Mouse (Mus musculus) cerebellum, adult 2 months (tissue): ENCODE measurements around the gene Mst1r. TPM values are rescaled to one million over a fixed set of nuclear protein-coding genes. Genes with fewer than 3 reads are reported as not detected.

Experiments
- DNase-seq, 2 experiments: peaks; one replicate each; pipeline ENCODE4 v3.0.0; 2021
- H3K27ac ChIP-seq: fragments of 200-500 bp; 2 replicates; pipeline ENCODE4 v1.5.1; 2012; ENCODE audit warnings: low read length, control low read depth, inconsistent platforms; ENCODE audit not compliant: insufficient read depth
- H3K27me3 ChIP-seq: fragments of 200-500 bp; 2 replicates; pipeline ENCODE4 v1.6.1; 2012; ENCODE audit warnings: inconsistent platforms, mild to moderate bottlenecking, low read length, moderate library complexity; ENCODE audit not compliant: control insufficient read depth, insufficient read depth
- H3K4me1 ChIP-seq: fragments of 200-500 bp; 2 replicates; pipeline ENCODE4 v1.6.1; 2011; ENCODE audit warnings: low read length; ENCODE audit not compliant: control insufficient read depth, insufficient read depth
- H3K4me3 ChIP-seq: fragments of 200-500 bp; replicated peaks from 2 replicates; pipeline ENCODE3; 2011; ENCODE audit warnings: mild to moderate bottlenecking, low read depth, low read length, control low read depth; ENCODE audit not compliant: insufficient read depth
- CTCF ChIP-seq: fragments of 200-500 bp; IDR thresholded peaks from 2 replicates; pipeline ENCODE4 v1.5.1; 2011; ENCODE audit warnings: low read depth, mild to moderate bottlenecking, control low read depth, low read length, moderate library complexity, borderline replicate concordance; ENCODE audit not compliant: insufficient read depth
- POLR2A ChIP-seq: fragments of 200-500 bp; IDR thresholded peaks from 2 replicates; pipeline ENCODE4 v1.6.1; 2011; ENCODE audit warnings: low read length, control low read depth, borderline replicate concordance; ENCODE audit not compliant: insufficient read depth
- WGBS: fragments of 180-500 bp; shearing (Covaris S2); methylation state at CpG from one replicate; pipeline ENCODE4 v1.1.7; 2018; 5-methylcytosine and 5-hydroxymethylcytosine counted together
- polyA plus RNA-seq: library from polyadenylated mRNA; depleted of rRNA; stranded (reverse); fragments of >200 nt; gene quantifications from 2 replicates; pipeline ENCODE4 v1.2.3, GENCODE M21; 2012

Mst1r gene
- polyA plus RNA-seq, 1 experiment, result 1.0 TPM

DNA sequence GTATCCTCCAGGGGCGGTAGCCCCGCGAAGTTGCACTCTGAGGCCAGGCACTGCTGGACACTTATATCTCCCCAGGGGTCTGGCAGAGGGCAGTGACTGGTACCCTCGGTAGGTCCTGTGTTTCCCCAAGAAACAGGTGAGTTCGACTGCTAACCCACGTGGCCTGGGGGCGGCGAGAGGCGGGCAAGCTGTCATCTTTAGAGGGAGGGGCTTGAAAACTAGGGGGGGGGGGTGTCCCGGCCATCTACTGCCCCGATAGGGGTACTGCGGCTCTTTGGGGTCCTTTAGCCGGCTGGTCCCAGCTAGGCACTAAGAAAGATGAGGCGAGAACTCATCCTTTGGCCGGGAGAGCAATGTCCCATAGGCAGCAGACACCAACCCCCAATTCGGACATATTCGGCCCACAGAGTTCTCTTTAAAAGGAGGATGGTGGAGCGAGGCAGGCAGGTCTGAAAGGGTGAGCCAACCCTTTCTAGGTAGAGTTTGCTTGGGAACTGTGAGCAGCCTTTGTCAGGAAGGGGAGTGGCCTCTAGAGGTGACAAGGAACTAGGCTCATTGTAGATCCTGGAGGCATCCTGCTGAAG lies 18.3 kb upstream of the Mst1r start:
- under 1% methylated on average over 18 of the region's 18 CpGs for WGBS
- TF ChIP-seq POLR2A (no peak), CTCF (no peak)
- peak overlapping the region; percentile 84; the same call in 1 of the 2 replicates for H3K27ac ChIP-seq
- peak in 1 of 2 experiments; percentile 40 for DNase-seq
- H3K4me1 ChIP-seq, result no peaks in the 10 kb centered on the region
- no peaks in the 10 kb centered on the region for H3K27me3 ChIP-seq
- H3K4me3 ChIP-seq, result peak overlapping the region; percentile 97

GRCm38 (mm10) chr9:107890260-107890659 lies 16.4 kb upstream of the Mst1r start:
- TF ChIP-seq CTCF (no peak), POLR2A (no peak)
- DNase-seq, result no peak
- Histone ChIP-seq H3K4me3 (no peak overlapping the region), H3K27me3 (no peaks in the 10 kb centered on the region), H3K27ac (no peak overlapping the region), H3K4me1 (no peaks in the 10 kb centered on the region)
- 88% methylated on average over 6 of the region's 6 CpGs for WGBS

DNA sequence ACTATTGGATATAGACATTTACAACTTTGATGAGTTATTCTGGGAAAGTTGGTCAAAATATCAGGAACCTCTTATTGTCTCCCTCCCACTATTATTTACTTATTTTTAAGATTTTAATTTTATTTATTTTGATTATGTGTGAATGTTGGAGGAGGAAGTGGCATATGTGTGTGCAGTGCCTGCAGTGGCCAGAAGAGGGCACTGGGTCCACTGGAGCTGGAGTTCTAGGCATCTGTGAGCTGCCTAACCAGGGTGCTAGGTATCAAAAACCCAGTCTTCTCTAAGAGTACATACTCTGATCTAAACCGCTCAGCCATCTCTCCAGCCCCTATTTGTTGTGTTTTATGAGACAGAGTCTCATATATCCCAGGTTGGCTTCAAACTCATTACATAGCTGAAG lies 15.7 kb upstream of the Mst1r start:
- DNase-seq, result no peak
- Histone ChIP-seq H3K27me3 (no peaks in the 10 kb centered on the region), H3K4me3 (no peak overlapping the region), H3K4me1 (no peaks in the 10 kb centered on the region), H3K27ac (no peak overlapping the region)
- WGBS, result 100% methylated on average over 1 of the region's 1 CpGs
- TF ChIP-seq POLR2A (no peak), CTCF (peak; percentile 35; the same call in 1 of the 2 replicates)

- 59% methylated on average over 10 of the region's 10 CpGs for WGBS
- peak in 1 of 2 experiments; percentile 46 for DNase-seq
- H3K27ac ChIP-seq, result no peak overlapping the region
- H3K4me3 ChIP-seq, result no peak overlapping the region
- peaks cover 9% of the 10 kb centered on the region; the same call in 1 of the 2 replicates for H3K4me1 ChIP-seq
- no peaks in the 10 kb centered on the region for H3K27me3 ChIP-seq
- TF ChIP-seq CTCF, result no peak
- TF ChIP-seq POLR2A, result no peak
Measured at GRCm38 (mm10) chr9:107898563-107898962, 8.1 kb upstream of the Mst1r start.

DNA sequence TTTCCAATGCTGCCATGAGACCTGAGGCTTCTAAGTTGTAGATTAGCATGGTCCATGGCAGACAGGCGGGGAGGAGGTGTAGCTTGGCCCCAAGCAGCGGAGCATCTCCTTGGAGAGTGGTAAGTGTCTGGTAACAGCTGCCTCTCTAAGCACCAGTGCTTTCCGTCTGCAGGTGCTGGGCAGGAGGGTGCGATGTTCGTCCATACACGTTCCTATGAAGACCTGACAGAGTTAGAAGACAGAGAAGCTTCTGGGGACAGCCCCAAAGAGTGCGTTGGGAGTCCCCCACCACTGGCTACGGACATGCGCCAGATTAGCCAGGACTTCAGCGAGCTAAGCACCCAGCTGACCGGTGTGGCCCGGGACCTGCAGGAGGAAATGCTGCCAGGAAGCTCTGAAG lies 6.8 kb upstream of the Mst1r start:
- TF ChIP-seq CTCF (no peak), POLR2A (no peak)
- H3K4me3 ChIP-seq, result no peak overlapping the region
- peaks cover 9% of the 10 kb centered on the region; the same call in 1 of the 2 replicates for H3K4me1 ChIP-seq
- DNase-seq, result no peak
- no peaks in the 10 kb centered on the region for H3K27me3 ChIP-seq
- WGBS, result 60% methylated on average over 12 of the region's 12 CpGs
- H3K27ac ChIP-seq, result no peak overlapping the region

DNA sequence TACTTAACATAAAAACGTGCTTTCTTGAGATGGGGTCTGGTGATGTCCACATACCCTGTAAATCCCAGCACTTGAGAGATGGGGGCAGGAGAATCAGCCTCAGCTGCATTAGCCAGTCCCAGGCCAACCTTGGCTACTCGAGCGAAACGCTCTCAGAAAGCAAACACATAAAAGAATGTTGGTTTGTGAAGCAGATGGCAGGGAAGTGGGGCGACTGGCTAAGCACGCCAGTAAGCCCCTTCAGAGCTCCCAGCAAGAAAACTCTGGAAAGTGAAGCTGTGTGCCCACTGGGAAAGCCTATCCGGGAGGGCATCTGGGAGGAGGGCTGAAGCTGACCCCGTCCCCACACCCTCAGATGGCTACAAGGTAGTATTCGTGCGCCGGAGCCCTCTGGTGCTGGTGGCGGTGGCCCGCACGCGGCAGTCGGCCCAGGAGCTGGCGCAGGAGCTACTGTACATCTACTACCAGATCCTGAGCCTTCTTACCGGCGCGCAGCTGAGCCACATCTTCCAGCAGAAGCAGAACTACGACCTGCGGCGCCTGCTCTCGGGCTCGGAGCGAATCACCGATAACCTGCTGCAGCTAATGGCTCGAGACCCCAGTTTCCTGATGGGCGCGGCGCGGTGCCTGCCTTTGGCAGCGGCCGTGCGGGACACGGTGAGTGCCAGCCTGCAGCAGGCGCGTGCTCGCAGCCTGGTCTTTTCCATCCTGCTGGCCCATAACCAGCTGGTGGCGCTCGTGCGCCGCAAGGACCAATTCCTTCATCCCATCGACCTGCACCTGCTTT lies 5.6 kb upstream of the Mst1r start:
- H3K4me3 ChIP-seq, result peak overlapping the region; percentile 53
- H3K4me1 ChIP-seq, result peaks cover 9% of the 10 kb centered on the region; the same call in 1 of the 2 replicates
- H3K27ac ChIP-seq, result 0 out of 2 replicates have a peak overlapping the region, but pooled peaks have one; percentile 3
- TF ChIP-seq CTCF, result peak; percentile 84
- peak; percentile 44; the same call in 1 of the 2 replicates for TF ChIP-seq POLR2A
- WGBS, result 5% methylated on average over 44 of the region's 44 CpGs
- H3K27me3 ChIP-seq, result no peaks in the 10 kb centered on the region
- DNase-seq, result peak; percentile 94 to 96

DNA sequence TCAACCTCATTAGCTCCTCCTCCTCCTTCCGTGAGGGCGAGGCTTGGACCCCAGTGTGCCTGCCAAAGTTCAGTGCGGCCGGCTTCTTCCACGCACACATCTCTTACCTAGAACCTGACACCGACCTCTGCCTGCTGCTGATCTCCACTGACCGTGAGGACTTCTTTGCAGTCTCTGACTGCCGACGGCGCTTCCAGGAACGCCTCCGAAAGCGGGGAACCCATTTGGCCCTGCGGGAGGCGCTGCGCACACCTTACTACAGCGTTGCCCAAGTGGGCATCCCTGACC lies 5.1 kb upstream of the Mst1r start:
- no peak for TF ChIP-seq CTCF
- no peak for TF ChIP-seq POLR2A
- H3K27me3 ChIP-seq, result no peaks in the 10 kb centered on the region
- DNase-seq, result no peak
- 8% methylated on average over 17 of the region's 17 CpGs for WGBS
- H3K27ac ChIP-seq, result no peak overlapping the region
- peaks cover 9% of the 10 kb centered on the region; the same call in 1 of the 2 replicates for H3K4me1 ChIP-seq
- peak overlapping the region; percentile 53 for H3K4me3 ChIP-seq

DNA sequence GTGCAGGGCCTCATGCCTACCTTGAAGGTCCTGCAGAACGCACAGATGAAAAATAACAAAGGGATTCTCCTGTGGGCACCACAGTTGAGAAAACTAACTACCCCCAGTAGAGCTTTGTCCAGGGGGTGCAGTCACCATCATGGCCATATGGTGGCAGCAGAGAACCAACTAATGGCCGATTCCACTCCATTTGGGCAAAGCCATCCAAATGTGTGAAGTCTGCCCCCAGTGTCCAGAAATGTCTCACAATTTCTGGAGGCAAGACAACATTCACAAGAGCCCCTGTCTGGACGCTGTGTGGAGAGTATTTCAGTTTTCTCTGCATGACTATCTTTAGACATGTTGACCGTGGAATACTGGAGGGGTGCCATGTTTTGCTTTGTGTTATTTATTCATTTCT lies 1.9 kb upstream of the Mst1r start:
- Histone ChIP-seq H3K27ac (no peak overlapping the region), H3K4me3 (no peak overlapping the region), H3K4me1 (peaks cover 9% of the 10 kb centered on the region; the same call in 1 of the 2 replicates), H3K27me3 (no peaks in the 10 kb centered on the region)
- peak; percentile 80 to 89 for DNase-seq
- 0% methylated on average over 4 of the region's 4 CpGs for WGBS
- TF ChIP-seq POLR2A (no peak), CTCF (peak; percentile 90)
